Mouse (Mus musculus) neural tube, embryonic 10.5 days (tissue): ENCODE measurements around the gene Atad2b.

Experiments used
- DNase-seq: peaks from one replicate; pipeline ENCODE4 v3.0.0-alpha.2; 2017; ENCODE audit warnings: low spot score; ENCODE audit errors: extremely low spot score

Atad2b gene

GRCm38 (mm10) chr12:5073191-5073590 is 156.0 kb downstream of the Atad2b start:
- no peak for DNase-seq

- no peak for DNase-seq
These were observed 164.3 kb downstream of the Atad2b start for GRCm38 (mm10) chr12:5081480-5081879.

GRCm38 (mm10) chr12:5084714-5085113 is 167.6 kb downstream of the Atad2b start:
- DNase-seq: no peak

- no peak for DNase-seq
These were observed 170.8 kb downstream of the Atad2b start for GRCm38 (mm10) chr12:5087787-5088519.

- no peak for DNase-seq
These were observed 171.5 kb downstream of the Atad2b start for GRCm38 (mm10) chr12:5088639-5089038.
